Comparison of ENCODE assay signal across 20 mouse cellular contexts in genomic region chr10:42004056-42004455, GRCm38 (mm10).
"Had no signal": no experiment of that assay in that cellular context is flagged by ENCODE, and none has a peak within 500 bp of the region (broad histone marks: within the 10 kb centered on the region; RNA-seq: fewer than 3 reads in every experiment).

No protein-coding gene starts in this region.

- H3K9ac ChIP-seq: limb, embryonic 12.5 days; limb, embryonic 15.5 days; liver, embryonic 14.5 days; liver, postnatal 0 days; lung, embryonic 14.5 days; neural tube, embryonic 12.5 days; neural tube, embryonic 15.5 days had no signal

- ATAC-seq: liver, postnatal 0 days; lung, postnatal 0 days had no signal

- H3K4me3 ChIP-seq: limb, embryonic 12.5 days; limb, embryonic 15.5 days; megakaryocyte, embryonic 14.5 days; midbrain, embryonic 10.5 days; neural tube, embryonic 12.5 days; neural tube, embryonic 15.5 days had no signal

- H3K36me3 ChIP-seq: limb, embryonic 12.5 days; limb, embryonic 15.5 days; midbrain, embryonic 10.5 days; neural tube, embryonic 12.5 days; neural tube, embryonic 15.5 days had no signal

- H3K27me3 ChIP-seq: limb, embryonic 12.5 days; limb, embryonic 15.5 days; neural tube, embryonic 12.5 days; neural tube, embryonic 15.5 days had no signal

- H3K4me2 ChIP-seq: limb, embryonic 12.5 days; limb, embryonic 15.5 days; liver, embryonic 11.5 days; lung, embryonic 14.5 days; neural tube, embryonic 12.5 days; neural tube, embryonic 15.5 days had no signal

- DNase-seq: kidney, adult 9 months; kidney, postnatal 14 days; kidney, postnatal 4 days; left cerebral cortex, postnatal 4 days; liver, postnatal 0 days; lung, embryonic 14.5 days; midbrain, embryonic 14.5 days; retina, postnatal 1 day; thymus, adult 18-20 months; thymus, postnatal 14 days; thymus, postnatal 4 days had no signal

- H3K27ac ChIP-seq: limb, embryonic 12.5 days; limb, embryonic 15.5 days; liver, embryonic 14.5 days; midbrain, embryonic 10.5 days; neural tube, embryonic 12.5 days; neural tube, embryonic 15.5 days had no signal

- H3K9me3 ChIP-seq: limb, embryonic 12.5 days; limb, embryonic 15.5 days; megakaryocyte, embryonic 14.5 days; midbrain, embryonic 10.5 days; neural tube, embryonic 12.5 days; neural tube, embryonic 15.5 days had no signal

- H3K4me1 ChIP-seq: limb, embryonic 15.5 days; neural tube, embryonic 12.5 days had no signal
